Mouse (Mus musculus): ENCODE data around the gene Rab43. TPM values are rescaled to one million over a fixed set of nuclear protein-coding genes. Genes with fewer than 3 reads are reported as not detected.
A peak's percentile ranks its signal among the peaks of the same experiment; 100 is the strongest.

The Rab43 gene
- total and polyA plus RNA-seq, 2 experiments from 2014 or later, result 6.7 to 19.7 TPM

DNA sequence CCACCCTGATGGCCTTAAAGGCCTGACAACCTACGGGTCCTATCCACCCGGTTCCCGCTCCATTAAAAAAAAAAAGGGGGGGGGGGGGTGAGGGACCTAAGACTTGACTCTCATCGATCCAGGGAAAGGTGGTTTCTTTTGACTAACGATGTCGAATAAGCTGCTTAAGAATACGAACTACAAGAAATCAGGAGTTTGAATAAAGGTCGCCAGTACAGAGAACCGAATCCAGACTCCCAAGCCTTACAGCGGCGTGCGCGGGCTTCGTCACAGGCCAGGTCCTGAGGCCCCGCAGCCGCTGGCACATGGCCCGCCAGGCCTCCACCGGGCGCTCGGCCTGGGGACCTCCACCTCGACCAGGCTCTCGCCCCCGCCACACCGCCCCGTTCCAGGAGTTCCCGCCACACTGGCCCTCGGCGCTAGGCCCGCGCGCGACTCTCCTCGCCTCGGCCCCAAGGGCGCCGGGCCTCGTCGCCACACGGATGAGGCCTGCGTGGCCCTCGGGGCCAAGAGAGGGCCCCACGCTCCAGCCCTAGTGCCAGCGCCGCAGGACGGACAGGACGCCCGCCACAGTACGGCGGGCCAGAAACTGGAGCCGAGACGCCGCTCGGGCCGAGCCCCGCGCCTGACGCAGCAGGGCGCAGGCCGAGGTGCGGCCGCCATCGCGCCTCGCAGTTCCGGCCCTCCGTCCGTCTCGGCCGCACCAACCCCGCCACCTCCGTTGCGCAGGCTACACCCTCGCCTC is 38.4 kb upstream of the Rab43 start:
- no peak for TF ChIP-seq CTCF (IDR thresholded peaks at IDR 0.05; ENCODE audit: low read depth)
- TF ChIP-seq EP300 (IDR thresholded peaks at IDR 0.05; ENCODE audit: low read depth), result no peak
- Histone ChIP-seq H3K36me3 (replicated peaks; ENCODE audit: control insufficient read depth, insufficient read depth, low read length) (peaks cover 8% of the 10 kb centered on the region), H3K27me3 (ENCODE audit: control insufficient read depth, insufficient read depth, low read length) (no peaks in the 10 kb centered on the region), H3K4me1 (ENCODE audit: control insufficient read depth, insufficient read depth) (peaks cover 29% of the 10 kb centered on the region), H3K9ac (replicated peaks; ENCODE audit: low read depth, low read length) (peak overlapping the region; percentile 99), H3K4me3 (ENCODE audit: low read depth, low read length) (peak overlapping the region; percentile 93), H3K4me2 (ENCODE audit: low read depth, low read length) (peak overlapping the region; percentile 82), H3K27ac (ENCODE audit: low read depth) (peak overlapping the region; percentile 95), H3K9me3 (replicated peaks; ENCODE audit: control insufficient read depth, low read length) (no peaks in the 10 kb centered on the region)
- WGBS, result under 1% methylated on average over 65 of the region's 73 CpGs
- ATAC-seq (ENCODE audit: insufficient read depth, low read depth) (peak; percentile 50), DNase-seq (ENCODE audit: low spot score) (peak; percentile 32)

DNA sequence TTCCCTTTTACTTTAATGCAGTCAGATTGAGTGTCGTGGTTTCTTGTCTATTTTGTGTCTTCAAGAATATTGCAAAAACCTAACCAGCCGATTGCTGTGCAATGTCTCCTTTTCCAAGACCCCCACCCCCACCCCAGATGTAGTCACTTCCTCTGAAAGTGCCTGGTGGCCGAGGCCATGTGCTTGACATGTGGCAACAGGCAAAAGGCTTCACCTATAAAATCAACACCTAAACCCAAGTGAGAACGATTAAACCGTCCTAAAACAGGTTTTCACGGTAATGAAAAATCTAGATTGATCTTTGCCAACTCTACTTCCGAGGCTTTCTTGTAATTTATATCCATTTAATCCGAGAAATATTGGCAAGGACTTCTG is 37.8 kb upstream of the Rab43 start:
- Histone ChIP-seq H3K4me3 (ENCODE audit: low read depth, low read length) (peak overlapping the region; percentile 93), H3K9ac (replicated peaks; ENCODE audit: low read depth, low read length) (peak overlapping the region; percentile 99), H3K4me1 (ENCODE audit: control insufficient read depth, insufficient read depth) (peaks cover 29% of the 10 kb centered on the region), H3K4me2 (ENCODE audit: low read depth, low read length) (peak overlapping the region; percentile 82), H3K36me3 (replicated peaks; ENCODE audit: control insufficient read depth, insufficient read depth, low read length) (peaks cover 14% of the 10 kb centered on the region), H3K9me3 (replicated peaks; ENCODE audit: control insufficient read depth, low read length) (no peaks in the 10 kb centered on the region), H3K27me3 (ENCODE audit: control insufficient read depth, insufficient read depth, low read length) (no peaks in the 10 kb centered on the region), H3K27ac (ENCODE audit: low read depth) (peak overlapping the region; percentile 95)
- DNase-seq (ENCODE audit: low spot score), result no peak
- under 1% methylated on average over 8 of the region's 8 CpGs for WGBS
- no peak for ATAC-seq (ENCODE audit: insufficient read depth, low read depth)
- no peak for TF ChIP-seq CTCF (IDR thresholded peaks at IDR 0.05; ENCODE audit: low read depth)
- TF ChIP-seq EP300 (IDR thresholded peaks at IDR 0.05; ENCODE audit: low read depth), result no peak

DNA sequence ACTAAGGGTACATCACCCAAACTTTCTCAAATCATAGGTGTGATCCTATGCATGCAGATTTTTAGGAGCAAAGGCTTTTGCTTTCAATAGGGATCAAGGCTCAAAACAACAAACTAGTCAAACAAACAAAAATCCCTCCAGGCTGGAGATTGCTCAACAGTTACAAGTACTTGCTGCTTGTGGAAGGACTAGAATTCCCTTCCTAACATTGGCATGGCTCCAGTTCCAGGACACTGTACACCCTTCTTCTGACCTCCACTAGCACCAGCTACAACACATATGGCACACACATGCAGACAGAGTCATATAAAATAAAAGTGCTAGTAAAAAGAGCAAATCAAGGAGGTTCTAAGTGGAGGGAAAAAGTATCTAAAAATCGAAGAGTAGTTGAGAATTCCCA is 34.8 kb upstream of the Rab43 start:
- DNase-seq (ENCODE audit: low spot score), result no peak
- H3K27me3 ChIP-seq (ENCODE audit: control insufficient read depth, insufficient read depth, low read length), result no peaks in the 10 kb centered on the region
- peaks cover 29% of the 10 kb centered on the region for H3K4me1 ChIP-seq (ENCODE audit: control insufficient read depth, insufficient read depth)
- H3K9me3 ChIP-seq (replicated peaks; ENCODE audit: control insufficient read depth, low read length), result no peaks in the 10 kb centered on the region
- peaks cover 40% of the 10 kb centered on the region for H3K36me3 ChIP-seq (replicated peaks; ENCODE audit: control insufficient read depth, insufficient read depth, low read length)
- no peak overlapping the region for H3K4me2 ChIP-seq (ENCODE audit: low read depth, low read length)
- TF ChIP-seq EP300 (IDR thresholded peaks at IDR 0.05; ENCODE audit: low read depth), result no peak
- no peak for TF ChIP-seq CTCF (IDR thresholded peaks at IDR 0.05; ENCODE audit: low read depth)
- H3K4me3 ChIP-seq (ENCODE audit: low read depth, low read length), result no peak overlapping the region
- H3K27ac ChIP-seq (ENCODE audit: low read depth), result no peak overlapping the region
- no peak overlapping the region; the same call in 1 of the 2 replicates for H3K9ac ChIP-seq (replicated peaks; ENCODE audit: low read depth, low read length)
- WGBS, result 44% methylated on average over 1 of the region's 1 CpGs
- no peak for ATAC-seq (ENCODE audit: insufficient read depth, low read depth)

DNA sequence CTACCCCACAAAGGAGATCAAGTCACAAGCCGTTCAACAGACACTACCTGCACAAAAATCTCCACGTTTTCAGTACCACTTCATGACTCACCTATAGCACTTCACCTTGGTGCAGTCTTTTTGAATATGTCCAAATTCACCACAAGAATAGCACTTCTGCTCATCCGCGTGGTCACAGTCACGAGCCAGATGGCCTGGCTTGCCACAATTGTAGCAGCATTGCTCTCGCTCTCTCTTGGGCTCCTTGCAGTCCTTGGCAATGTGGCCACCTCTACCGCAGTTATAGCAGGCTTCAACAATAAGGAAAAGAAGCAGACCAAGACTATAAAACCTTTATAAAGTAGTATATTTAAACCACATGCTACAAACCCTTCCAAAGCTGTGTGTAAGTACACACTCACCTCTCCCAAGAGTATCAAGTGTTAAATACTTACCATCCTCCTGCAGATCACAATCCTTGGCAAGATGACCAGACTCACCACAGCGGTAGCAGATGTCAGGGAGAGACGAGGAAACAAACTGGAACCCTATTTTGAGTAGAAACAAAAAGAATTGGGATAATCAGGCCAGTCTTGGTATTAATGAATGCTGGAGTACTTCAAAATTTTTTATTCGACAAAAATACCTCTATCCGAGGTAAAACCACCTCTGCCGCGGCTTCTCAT is 33.2 kb upstream of the Rab43 start:
- Histone ChIP-seq H3K9ac (replicated peaks; ENCODE audit: low read depth, low read length) (no peak overlapping the region), H3K4me3 (ENCODE audit: low read depth, low read length) (no peak overlapping the region), H3K9me3 (replicated peaks; ENCODE audit: control insufficient read depth, low read length) (no peaks in the 10 kb centered on the region), H3K4me1 (ENCODE audit: control insufficient read depth, insufficient read depth) (peaks cover 26% of the 10 kb centered on the region), H3K4me2 (ENCODE audit: low read depth, low read length) (no peak overlapping the region), H3K36me3 (replicated peaks; ENCODE audit: control insufficient read depth, insufficient read depth, low read length) (peaks cover 44% of the 10 kb centered on the region), H3K27ac (ENCODE audit: low read depth) (no peak overlapping the region), H3K27me3 (ENCODE audit: control insufficient read depth, insufficient read depth, low read length) (no peaks in the 10 kb centered on the region)
- ATAC-seq (ENCODE audit: insufficient read depth, low read depth), result no peak
- TF ChIP-seq CTCF (IDR thresholded peaks at IDR 0.05; ENCODE audit: low read depth) (no peak), EP300 (IDR thresholded peaks at IDR 0.05; ENCODE audit: low read depth) (no peak)
- DNase-seq (ENCODE audit: low spot score), result no peak
- 86% methylated on average over 13 of the region's 13 CpGs for WGBS

DNA sequence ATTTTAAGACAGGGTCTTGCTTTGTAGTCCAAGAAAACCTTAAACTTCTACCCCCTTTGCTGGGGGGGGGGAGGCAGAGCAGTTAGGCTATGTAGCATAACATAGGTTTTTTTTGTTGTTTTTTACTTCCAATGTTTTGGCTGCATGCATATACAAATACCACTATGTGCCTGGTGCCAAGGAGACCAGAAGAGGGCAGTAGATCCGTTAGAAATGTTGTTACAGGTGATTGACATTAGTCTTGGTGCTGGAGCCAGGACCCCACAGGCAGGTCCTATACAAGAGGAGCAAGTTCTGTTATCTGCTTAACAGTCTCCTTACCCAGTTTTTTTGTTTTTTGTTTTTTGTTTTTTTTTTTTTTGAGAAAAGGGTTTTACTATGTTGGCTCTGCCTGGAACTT is 30.3 kb upstream of the Rab43 start:
- no peaks in the 10 kb centered on the region for H3K9me3 ChIP-seq (replicated peaks; ENCODE audit: control insufficient read depth, low read length)
- no peak for DNase-seq (ENCODE audit: low spot score)
- 20% methylated on average over 1 of the region's 1 CpGs for WGBS
- peaks cover 13% of the 10 kb centered on the region for H3K4me1 ChIP-seq (ENCODE audit: control insufficient read depth, insufficient read depth)
- peaks cover 40% of the 10 kb centered on the region for H3K36me3 ChIP-seq (replicated peaks; ENCODE audit: control insufficient read depth, insufficient read depth, low read length)
- no peaks in the 10 kb centered on the region for H3K27me3 ChIP-seq (ENCODE audit: control insufficient read depth, insufficient read depth, low read length)
- TF ChIP-seq CTCF (IDR thresholded peaks at IDR 0.05; ENCODE audit: low read depth), result peak; percentile 4; the same call in 1 of the 2 replicates
- TF ChIP-seq EP300 (IDR thresholded peaks at IDR 0.05; ENCODE audit: low read depth), result no peak
- H3K4me2 ChIP-seq (ENCODE audit: low read depth, low read length), result no peak overlapping the region
- ATAC-seq (ENCODE audit: insufficient read depth, low read depth), result no peak
- no peak overlapping the region for H3K27ac ChIP-seq (ENCODE audit: low read depth)
- H3K4me3 ChIP-seq (ENCODE audit: low read depth, low read length), result no peak overlapping the region
- no peak overlapping the region for H3K9ac ChIP-seq (replicated peaks; ENCODE audit: low read depth, low read length)
